Mouse (Mus musculus) megakaryocyte, embryonic 14.5 days (primary cell): ENCODE results near the gene Apoa4. TPM values are rescaled to one million over a fixed set of nuclear protein-coding genes. Genes with fewer than 3 reads are reported as not detected.
A peak's percentile ranks its signal among the peaks of the same experiment; 100 is the strongest.

ENCODE experiments used
- H3K27me3 ChIP-seq: replicated peaks from 2 replicates; pipeline ENCODE3; 2012; ENCODE audit warnings: inconsistent platforms
- H3K36me3 ChIP-seq: replicated peaks from 2 replicates; pipeline ENCODE3; 2012; ENCODE audit warnings: low read length, inconsistent platforms, mixed read lengths
- H3K4me1 ChIP-seq: 2 replicates; pipeline ENCODE4 v1.6.1; 2012; ENCODE audit warnings: inconsistent platforms
- H3K4me3 ChIP-seq: replicated peaks from 2 replicates; pipeline ENCODE3; 2012; ENCODE audit warnings: moderate library complexity, mild to moderate bottlenecking, inconsistent platforms
- H3K9me3 ChIP-seq: 2 replicates; pipeline ENCODE4 v1.6.1; 2012; ENCODE audit warnings: inconsistent platforms
- FLI1 ChIP-seq: IDR thresholded peaks from 2 replicates; pipeline ENCODE4 v1.6.1; 2012; ENCODE audit warnings: low read length, inconsistent platforms, mixed read lengths
- GATA1 ChIP-seq: IDR thresholded peaks from 3 replicates; pipeline ENCODE4 v1.6.1; 2012; ENCODE audit warnings: mixed read lengths, low read length, inconsistent platforms, borderline replicate concordance
- polyA plus RNA-seq: library from polyadenylated mRNA; stranded (reverse); fragments of >175 nt; gene quantifications from 2 replicates; pipeline ENCODE4 v1.2.3, GENCODE M21; 2012; ENCODE audit warnings: low replicate concordance; ENCODE audit not compliant: insufficient read depth

Apoa4 gene
- polyA plus RNA-seq, 1 experiment: not detected

GRCm38 (mm10) chr9:46208401-46208974 lies 32.0 kb upstream of the Apoa4 start:
- Histone ChIP-seq H3K36me3 (peaks cover 100% of the 10 kb centered on the region), H3K27me3 (no peaks in the 10 kb centered on the region)

GRCm38 (mm10) chr9:46210473-46210872 lies 30.0 kb upstream of the Apoa4 start:
- Histone ChIP-seq H3K36me3 (peaks cover 100% of the 10 kb centered on the region), H3K4me1 (peaks cover 35% of the 10 kb centered on the region), H3K9me3 (no peaks in the 10 kb centered on the region), H3K27me3 (no peaks in the 10 kb centered on the region), H3K4me3 (no peak overlapping the region)
- TF ChIP-seq GATA1 (no peak), FLI1 (no peak)

More at GRCm38 (mm10) chr9:46208401-46208974, 32.0 kb upstream of the Apoa4 start:
- peaks cover 16% of the 10 kb centered on the region for H3K4me1 ChIP-seq
- H3K9me3 ChIP-seq: no peaks in the 10 kb centered on the region
- H3K4me3 ChIP-seq: no peak overlapping the region
- TF ChIP-seq FLI1 (no peak), GATA1 (no peak)

- H3K4me1 ChIP-seq: peaks cover 48% of the 10 kb centered on the region
- no peaks in the 10 kb centered on the region for H3K27me3 ChIP-seq
- peaks cover 97% of the 10 kb centered on the region for H3K36me3 ChIP-seq
- no peak for TF ChIP-seq GATA1
- TF ChIP-seq FLI1: no peak
- no peaks in the 10 kb centered on the region for H3K9me3 ChIP-seq
- no peak overlapping the region for H3K4me3 ChIP-seq
Measured at GRCm38 (mm10) chr9:46214276-46214675, 26.2 kb upstream of the Apoa4 start.

GRCm38 (mm10) chr9:46214946-46215337 lies 25.6 kb upstream of the Apoa4 start:
- Histone ChIP-seq H3K27me3 (no peaks in the 10 kb centered on the region), H3K9me3 (no peaks in the 10 kb centered on the region), H3K4me1 (peaks cover 48% of the 10 kb centered on the region), H3K4me3 (peak overlapping the region; percentile 44), H3K36me3 (peaks cover 97% of the 10 kb centered on the region)
- no peak for TF ChIP-seq GATA1

- H3K4me3 ChIP-seq: peak overlapping the region; percentile 44
- peaks cover 97% of the 10 kb centered on the region for H3K36me3 ChIP-seq
- TF ChIP-seq FLI1 (no peak), GATA1 (no peak)
- no peaks in the 10 kb centered on the region for H3K27me3 ChIP-seq
- H3K4me1 ChIP-seq: peaks cover 48% of the 10 kb centered on the region
- no peaks in the 10 kb centered on the region for H3K9me3 ChIP-seq
Measured at GRCm38 (mm10) chr9:46215338-46216322, 24.9 kb upstream of the Apoa4 start.

- H3K9me3 ChIP-seq: no peaks in the 10 kb centered on the region
- H3K36me3 ChIP-seq: peaks cover 97% of the 10 kb centered on the region
- TF ChIP-seq FLI1 (no peak), GATA1 (no peak)
- H3K4me1 ChIP-seq: peaks cover 46% of the 10 kb centered on the region
- no peaks in the 10 kb centered on the region for H3K27me3 ChIP-seq
- H3K4me3 ChIP-seq: no peak overlapping the region
Measured at GRCm38 (mm10) chr9:46216744-46217470, 23.6 kb upstream of the Apoa4 start.

- Histone ChIP-seq H3K4me1 (peaks cover 42% of the 10 kb centered on the region), H3K27me3 (no peaks in the 10 kb centered on the region), H3K36me3 (peaks cover 97% of the 10 kb centered on the region), H3K4me3 (no peak overlapping the region), H3K9me3 (no peaks in the 10 kb centered on the region)
- no peak for TF ChIP-seq FLI1
- no peak for TF ChIP-seq GATA1
Measured at GRCm38 (mm10) chr9:46218176-46218575, 22.3 kb upstream of the Apoa4 start.

- H3K36me3 ChIP-seq: peaks cover 74% of the 10 kb centered on the region
- H3K4me1 ChIP-seq: peaks cover 38% of the 10 kb centered on the region
- H3K9me3 ChIP-seq: no peaks in the 10 kb centered on the region
- H3K27me3 ChIP-seq: no peaks in the 10 kb centered on the region
- TF ChIP-seq GATA1 (no peak), FLI1 (no peak)
- no peak overlapping the region for H3K4me3 ChIP-seq
Measured at GRCm38 (mm10) chr9:46223090-46223489, 17.4 kb upstream of the Apoa4 start.

GRCm38 (mm10) chr9:46224101-46224500 lies 16.4 kb upstream of the Apoa4 start:
- peaks cover 10% of the 10 kb centered on the region for H3K27me3 ChIP-seq
- H3K36me3 ChIP-seq: peaks cover 65% of the 10 kb centered on the region
- no peak overlapping the region for H3K4me3 ChIP-seq
- H3K4me1 ChIP-seq: peaks cover 48% of the 10 kb centered on the region
- TF ChIP-seq FLI1: no peak
- TF ChIP-seq GATA1: no peak
- H3K9me3 ChIP-seq: no peaks in the 10 kb centered on the region
